Mouse (Mus musculus) ES-E14 (cell line): ENCODE data around the gene Gnmt.

ENCODE experiments used
- CHD2 ChIP-seq: IDR thresholded peaks from 2 replicates; pipeline ENCODE4 v1.6.1; 2014; ENCODE audit warnings: mild to moderate bottlenecking, low read depth, low read length, inconsistent platforms
- MAFK ChIP-seq: IDR thresholded peaks from 2 replicates; pipeline ENCODE4 v1.6.1; 2014; ENCODE audit warnings: mild to moderate bottlenecking, low read depth, low read length, inconsistent platforms; ENCODE audit not compliant: insufficient read depth

- no peak for TF ChIP-seq MAFK
- no peak for TF ChIP-seq CHD2
Measured at GRCm38 (mm10) chr17:46721077-46721476, 7.9 kb downstream of the Gnmt start.
